Mouse (Mus musculus) bone marrow, adult 2 months (tissue): ENCODE measurements around the gene Akt2.

Experiments used
- CTCF ChIP-seq: fragments of 200-500 bp; IDR thresholded peaks from 2 replicates; pipeline ENCODE4 v1.5.1; 2011; ENCODE audit warnings: low read length, control low read depth; ENCODE audit not compliant: control insufficient read depth, insufficient read depth
- POLR2A ChIP-seq: fragments of 200-500 bp; IDR thresholded peaks from 2 replicates; pipeline ENCODE4 v1.6.1; 2011; ENCODE audit warnings: low read depth, mild to moderate bottlenecking, control low read depth, low read length, borderline replicate concordance; ENCODE audit not compliant: control insufficient read depth

DNA sequence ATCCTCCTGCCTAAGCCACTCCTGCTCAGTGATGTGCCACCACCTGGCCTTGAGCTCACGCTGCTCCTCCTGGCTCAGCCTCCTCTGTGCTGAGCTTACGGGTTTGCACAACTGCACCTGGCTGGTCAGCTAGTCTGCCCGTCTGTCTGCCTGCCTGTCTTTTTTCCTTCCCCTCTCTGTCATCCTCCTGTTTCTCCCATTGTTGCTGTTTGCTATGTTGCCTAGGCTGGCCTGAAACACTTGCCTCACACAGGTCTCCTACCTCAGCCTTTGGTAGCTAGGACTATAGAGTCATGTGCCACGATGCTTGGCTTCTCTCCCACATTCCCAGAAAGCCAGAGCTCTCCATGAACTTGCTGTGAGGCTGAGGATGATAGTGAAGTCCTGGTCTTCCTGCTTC is 21.6 kb downstream of the Akt2 start:
- TF ChIP-seq CTCF (no peak), POLR2A (no peak)
